Mouse (Mus musculus): ENCODE measurements around the gene Nr1i3.

DNA sequence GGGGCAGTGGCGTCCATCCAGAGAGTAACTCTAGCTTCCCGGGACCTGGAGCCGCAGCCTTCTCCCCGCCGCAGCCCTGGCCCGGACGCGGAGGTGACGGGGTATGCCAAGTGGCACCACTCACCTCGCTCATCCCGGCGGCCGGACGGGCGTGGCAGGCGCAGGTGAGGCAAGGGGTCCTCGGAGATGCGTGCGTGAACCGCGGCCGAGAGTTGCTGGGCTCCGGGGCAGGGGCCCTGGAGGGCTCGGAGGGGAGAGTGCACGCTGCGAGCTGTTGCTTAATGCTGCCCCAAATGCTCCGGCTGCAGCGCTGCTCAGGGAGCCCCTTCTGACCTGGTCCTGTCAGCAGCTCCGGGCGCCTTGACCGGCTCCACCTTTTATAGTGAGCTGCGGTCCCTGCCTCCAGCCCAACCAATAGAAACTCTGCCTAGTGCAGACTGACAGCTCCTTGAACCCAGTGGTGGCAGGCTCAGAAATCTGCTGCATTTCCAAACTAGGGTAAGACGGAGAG, 17.8 kb upstream of the Nr1i3 start, which contains the start of gene Pcp4l1:
- TF ChIP-seq CTCF (IDR thresholded peaks at IDR 0.05; ENCODE audit: borderline replicate concordance, insufficient read depth, low read depth, low read length) (no peak), POLR2A (IDR thresholded peaks at IDR 0.05; ENCODE audit: borderline replicate concordance, insufficient read depth, low read length) (no peak)

Measured in cerebellum, adult 2 months (tissue).